Mouse (Mus musculus) stomach, embryonic 14.5 days (tissue): ENCODE data around the gene Gad1. TPM values are rescaled to one million over a fixed set of nuclear protein-coding genes. Genes with fewer than 3 reads are reported as not detected.
A peak's percentile ranks its signal among the peaks of the same experiment; 100 is the strongest.

ENCODE experiments used
- ATAC-seq: fragments of 200-750 bp; cut with Nextera tagmentation; 2 replicates; pipeline ENCODE4 v1.8.0; 2017; ENCODE audit warnings: low read depth, moderate TSS enrichment; ENCODE audit not compliant: insufficient number of reproducible peaks, insufficient read depth, low FRiP score
- H3K27ac ChIP-seq: fragments of 300-500 bp; sonication (generic); 2 replicates; pipeline ENCODE4 v1.5.1; 2014; ENCODE audit warnings: mild to moderate bottlenecking, low read length, moderate library complexity, mixed read lengths
- H3K27me3 ChIP-seq: fragments of 300-500 bp; sonication (generic); 2 replicates; pipeline ENCODE4 v1.6.1; 2014; ENCODE audit warnings: low read length, control low read depth, mixed read lengths; ENCODE audit not compliant: control insufficient read depth, insufficient read depth
- H3K36me3 ChIP-seq: fragments of 300-500 bp; sonication (generic); 2 replicates; pipeline ENCODE4 v1.6.1; 2014; ENCODE audit warnings: mild to moderate bottlenecking, control low read depth, low read length, moderate library complexity, mixed read lengths; ENCODE audit not compliant: control insufficient read depth, insufficient read depth
- H3K4me1 ChIP-seq: fragments of 300-500 bp; sonication (generic); 2 replicates; pipeline ENCODE4 v1.6.1; 2014; ENCODE audit warnings: low read length, control low read depth, mixed read lengths; ENCODE audit not compliant: control insufficient read depth, insufficient read depth
- H3K4me2 ChIP-seq: fragments of 300-500 bp; sonication (generic); replicated peaks from 2 replicates; pipeline ENCODE4 v1.6.1; 2014; ENCODE audit warnings: low read depth, low read length, control low read depth
- H3K4me3 ChIP-seq: fragments of 300-500 bp; sonication (generic); 2 replicates; pipeline ENCODE4 v1.5.1; 2014; ENCODE audit warnings: low read depth, low read length, control low read depth
- H3K9ac ChIP-seq: fragments of 300-500 bp; sonication (generic); replicated peaks from 2 replicates; pipeline ENCODE4 v1.6.1; 2014; ENCODE audit warnings: low read depth, mild to moderate bottlenecking, control low read depth, low read length, moderate library complexity, mixed read lengths
- H3K9me3 ChIP-seq: fragments of 300-500 bp; sonication (generic); 2 replicates; pipeline ENCODE4 v1.6.1; 2016; ENCODE audit warnings: low read depth, low read length, control low read depth; ENCODE audit not compliant: control insufficient read depth
- WGBS: fragments of 180-500 bp; shearing (Covaris S2); extraction: QIAGEN DNeasy Blood & Tissue Kit; methylation state at CpG from one replicate; pipeline ENCODE4 v1.1.7; 2014; 5-methylcytosine and 5-hydroxymethylcytosine counted together
- polyA plus RNA-seq: library from polyadenylated mRNA; unstranded; fragments of >200 nt; fragmentation: Nextera tagmentation; extraction: Ambion mirVana; gene quantifications from 2 replicates; pipeline ENCODE4 v1.2.1, GENCODE M21; 2014

The Gad1 gene
- polyA plus RNA-seq, 1 experiment from 2014 or later = 0.30 TPM

DNA sequence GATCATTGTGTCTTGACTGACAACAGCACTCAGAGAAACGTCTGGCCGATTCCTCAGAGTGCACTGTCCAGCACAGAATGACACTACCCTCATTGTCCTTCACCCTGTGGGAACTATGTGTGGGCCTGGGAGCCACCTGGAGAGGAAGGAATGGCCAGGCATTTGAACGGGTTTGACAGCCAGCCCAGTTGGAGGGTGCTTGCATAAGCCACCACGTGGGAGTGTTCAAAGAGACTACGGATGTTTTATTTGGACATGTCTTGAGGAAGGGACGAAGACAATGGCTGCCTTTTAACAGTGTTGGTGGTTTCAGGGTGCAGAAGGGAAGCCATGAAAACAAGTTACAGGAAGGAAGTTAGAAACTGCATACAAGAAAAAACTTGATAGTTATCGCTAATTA, 72.9 kb downstream of the Gad1 start:
- peaks cover 5% of the 10 kb centered on the region; the same call in 1 of the 2 replicates for H3K9me3 ChIP-seq
- WGBS = 59% methylated on average over 7 of the region's 7 CpGs
- no peak overlapping the region for H3K4me2 ChIP-seq
- no peaks in the 10 kb centered on the region for H3K27me3 ChIP-seq
- H3K9ac ChIP-seq = no peak overlapping the region
- no peak for ATAC-seq
- H3K27ac ChIP-seq = no peak overlapping the region
- no peak overlapping the region for H3K4me3 ChIP-seq
- no peaks in the 10 kb centered on the region for H3K36me3 ChIP-seq
- H3K4me1 ChIP-seq = peaks cover 8% of the 10 kb centered on the region; the same call in 1 of the 2 replicates

DNA sequence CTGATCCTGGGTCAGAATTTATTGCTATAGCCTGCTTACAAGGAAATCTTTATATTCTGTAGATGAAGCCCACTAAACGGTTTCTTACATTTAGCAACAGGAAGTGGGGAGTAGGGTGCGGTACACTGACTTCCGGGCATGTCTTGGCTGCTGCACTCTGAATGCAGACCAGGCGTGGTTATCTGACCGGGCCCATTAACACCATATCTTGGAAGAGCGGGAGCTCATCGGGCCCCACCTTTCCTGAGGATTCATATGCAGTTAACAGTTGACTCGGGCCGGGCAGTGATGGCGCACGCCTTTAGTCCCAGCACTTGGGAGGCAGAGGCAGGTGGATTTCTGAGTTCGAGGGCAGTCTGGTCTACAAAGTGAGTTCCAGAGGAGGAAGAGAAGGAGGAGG, 75.5 kb downstream of the Gad1 start:
- Histone ChIP-seq H3K9me3 (peaks cover 5% of the 10 kb centered on the region; the same call in 1 of the 2 replicates), H3K4me3 (no peak overlapping the region), H3K27me3 (no peaks in the 10 kb centered on the region), H3K4me2 (no peak overlapping the region), H3K4me1 (peaks cover 8% of the 10 kb centered on the region; the same call in 1 of the 2 replicates), H3K27ac (no peak overlapping the region), H3K36me3 (no peaks in the 10 kb centered on the region), H3K9ac (no peak overlapping the region)
- no peak for ATAC-seq
- WGBS = 87% methylated on average over 12 of the region's 12 CpGs

DNA sequence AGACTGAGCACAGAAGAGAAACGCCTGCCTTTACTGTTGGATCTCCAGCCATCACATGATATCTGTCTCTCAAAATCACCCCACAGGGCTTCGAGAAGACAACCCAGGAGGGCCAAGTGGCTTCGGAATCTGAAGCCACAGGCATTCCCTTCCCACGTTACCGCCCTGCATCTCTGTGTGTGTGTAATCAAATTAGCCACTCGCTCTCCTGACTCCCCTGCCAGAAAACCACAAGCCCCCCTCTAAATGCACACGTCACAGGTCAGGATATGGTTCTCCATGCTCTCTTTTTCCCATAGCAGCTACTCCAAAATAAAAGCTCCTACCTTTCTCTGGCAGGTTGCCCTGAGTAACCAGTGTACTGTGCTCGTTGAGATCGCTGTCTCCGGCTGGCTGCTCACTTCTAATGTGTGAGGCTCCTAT, 76.5 kb downstream of the Gad1 start:
- Histone ChIP-seq H3K27ac (no peak overlapping the region), H3K9me3 (peaks cover 5% of the 10 kb centered on the region; the same call in 1 of the 2 replicates), H3K27me3 (no peaks in the 10 kb centered on the region), H3K4me2 (peak overlapping the region; percentile 33), H3K9ac (no peak overlapping the region), H3K4me1 (peaks cover 8% of the 10 kb centered on the region; the same call in 1 of the 2 replicates), H3K4me3 (0 out of 2 replicates have a peak overlapping the region, but pooled peaks have one; percentile 8), H3K36me3 (no peaks in the 10 kb centered on the region)
- 11% methylated on average over 10 of the region's 10 CpGs for WGBS
- peak; percentile 84; the same call in 1 of the 2 replicates for ATAC-seq

DNA sequence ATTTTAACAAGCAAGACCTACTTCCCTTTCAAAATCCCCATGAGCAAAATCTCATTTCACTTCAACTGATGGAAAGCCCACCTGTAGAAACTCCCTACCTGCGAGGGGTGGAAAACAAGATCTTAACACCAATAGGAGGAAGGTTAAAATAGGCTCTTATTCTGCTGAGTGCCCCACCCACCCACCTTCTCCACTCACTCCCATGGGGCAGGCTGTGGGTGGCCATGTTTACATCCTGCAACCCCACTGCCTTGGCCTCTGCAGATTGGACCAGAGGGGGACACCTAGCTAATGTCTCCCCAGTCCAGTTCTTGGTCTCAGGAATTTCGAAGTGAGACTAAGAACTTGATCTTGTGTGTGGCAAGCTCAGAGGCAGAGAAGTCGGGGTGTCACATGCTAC, 77.0 kb downstream of the Gad1 start:
- Histone ChIP-seq H3K4me1 (peaks cover 8% of the 10 kb centered on the region; the same call in 1 of the 2 replicates), H3K27me3 (no peaks in the 10 kb centered on the region), H3K9me3 (peaks cover 5% of the 10 kb centered on the region; the same call in 1 of the 2 replicates), H3K4me2 (peak overlapping the region; percentile 33), H3K27ac (no peak overlapping the region), H3K9ac (no peak overlapping the region), H3K36me3 (no peaks in the 10 kb centered on the region), H3K4me3 (no peak overlapping the region)
- 72% methylated on average over 3 of the region's 3 CpGs for WGBS
- peak; percentile 59; the same call in 1 of the 2 replicates for ATAC-seq

DNA sequence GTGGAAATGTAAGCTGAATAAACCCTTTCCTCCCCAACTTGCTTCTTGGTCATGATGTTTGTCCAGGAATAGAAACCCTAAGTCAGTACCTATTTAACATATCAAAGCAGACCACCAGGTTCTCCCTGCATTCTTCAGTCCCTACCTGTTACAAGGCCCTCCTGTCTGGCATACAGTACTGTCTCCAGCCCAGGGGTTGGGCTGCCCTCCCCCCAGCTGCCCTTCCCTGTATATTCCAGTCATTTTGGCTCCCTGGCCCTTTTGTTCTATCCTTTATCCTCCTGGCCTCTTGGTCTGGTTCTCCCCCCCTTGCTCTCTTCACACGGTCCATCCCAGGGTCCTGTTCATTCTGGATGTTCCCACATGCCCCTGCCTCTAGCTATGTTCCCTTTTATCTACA, 78.4 kb downstream of the Gad1 start:
- no peak for ATAC-seq
- no peak overlapping the region for H3K4me2 ChIP-seq
- H3K27ac ChIP-seq = no peak overlapping the region
- no peak overlapping the region for H3K4me3 ChIP-seq
- peaks cover 5% of the 10 kb centered on the region; the same call in 1 of the 2 replicates for H3K9me3 ChIP-seq
- WGBS = 77% methylated on average over 1 of the region's 1 CpGs
- H3K4me1 ChIP-seq = peaks cover 8% of the 10 kb centered on the region; the same call in 1 of the 2 replicates
- H3K27me3 ChIP-seq = no peaks in the 10 kb centered on the region
- no peak overlapping the region for H3K9ac ChIP-seq
- H3K36me3 ChIP-seq = no peaks in the 10 kb centered on the region

DNA sequence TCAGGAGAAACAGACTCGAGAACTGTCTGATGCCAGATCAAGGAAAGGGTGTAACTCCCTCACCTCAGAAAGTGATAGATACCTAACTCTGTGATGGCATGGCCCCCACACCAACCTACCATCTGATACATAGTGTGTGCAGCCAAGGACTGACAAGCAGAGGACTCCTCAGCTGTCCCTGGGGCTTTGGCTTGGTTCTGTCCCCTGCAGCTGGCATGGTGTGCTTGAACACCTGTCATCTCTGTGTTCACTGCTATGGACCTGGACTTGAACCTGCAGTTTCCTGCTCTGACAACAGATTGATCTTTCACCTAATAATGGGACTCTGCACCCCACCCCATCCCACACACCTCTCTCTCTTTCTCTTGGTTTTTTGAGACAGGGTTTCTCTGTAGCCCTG, 79.5 kb downstream of the Gad1 start:
- H3K9ac ChIP-seq = no peak overlapping the region
- ATAC-seq = no peak
- peaks cover 2% of the 10 kb centered on the region; the same call in 1 of the 2 replicates for H3K9me3 ChIP-seq
- no peaks in the 10 kb centered on the region for H3K36me3 ChIP-seq
- no peaks in the 10 kb centered on the region for H3K27me3 ChIP-seq
- H3K4me2 ChIP-seq = no peak overlapping the region
- H3K27ac ChIP-seq = no peak overlapping the region
- H3K4me1 ChIP-seq = peaks cover 8% of the 10 kb centered on the region; the same call in 1 of the 2 replicates
- no peak overlapping the region for H3K4me3 ChIP-seq
- 76% methylated on average over 1 of the region's 1 CpGs for WGBS

DNA sequence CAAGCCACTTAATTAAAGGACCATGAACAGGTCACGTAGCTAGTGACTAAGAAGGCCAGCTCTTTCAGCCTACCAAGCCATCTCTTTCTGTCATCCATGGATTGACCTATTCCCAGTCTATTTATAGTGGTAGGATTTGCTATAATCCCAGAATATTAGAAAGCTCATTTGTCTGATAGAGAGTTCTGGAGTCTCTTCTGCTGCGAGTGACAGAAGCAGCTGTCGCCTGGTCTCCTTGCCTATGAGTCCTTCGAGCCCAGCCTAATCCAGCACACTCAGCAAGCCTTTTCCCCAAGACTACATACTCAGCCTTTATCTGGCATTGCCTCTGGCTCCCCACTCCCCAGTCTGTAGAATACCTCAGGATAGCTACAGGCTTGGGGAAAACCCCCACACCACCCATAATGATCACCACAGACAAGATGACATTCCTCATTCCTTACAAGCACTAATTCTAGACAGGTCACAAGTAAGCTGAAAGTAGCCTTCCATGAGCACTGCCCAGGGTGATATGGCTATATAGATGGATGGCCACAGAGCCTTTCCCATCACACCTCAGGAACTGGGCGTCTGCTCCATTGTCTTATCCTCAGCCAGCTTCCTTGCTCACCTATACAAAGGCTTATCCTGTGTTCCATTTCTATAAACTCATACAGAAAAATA, 81.3 kb downstream of the Gad1 start:
- H3K4me3 ChIP-seq = no peak overlapping the region
- no peak overlapping the region for H3K9ac ChIP-seq
- no peaks in the 10 kb centered on the region for H3K9me3 ChIP-seq
- no peaks in the 10 kb centered on the region for H3K36me3 ChIP-seq
- peaks cover 8% of the 10 kb centered on the region; the same call in 1 of the 2 replicates for H3K4me1 ChIP-seq
- 82% methylated on average over 5 of the region's 5 CpGs for WGBS
- no peak overlapping the region for H3K4me2 ChIP-seq
- no peak for ATAC-seq
- no peaks in the 10 kb centered on the region for H3K27me3 ChIP-seq
- no peak overlapping the region for H3K27ac ChIP-seq

DNA sequence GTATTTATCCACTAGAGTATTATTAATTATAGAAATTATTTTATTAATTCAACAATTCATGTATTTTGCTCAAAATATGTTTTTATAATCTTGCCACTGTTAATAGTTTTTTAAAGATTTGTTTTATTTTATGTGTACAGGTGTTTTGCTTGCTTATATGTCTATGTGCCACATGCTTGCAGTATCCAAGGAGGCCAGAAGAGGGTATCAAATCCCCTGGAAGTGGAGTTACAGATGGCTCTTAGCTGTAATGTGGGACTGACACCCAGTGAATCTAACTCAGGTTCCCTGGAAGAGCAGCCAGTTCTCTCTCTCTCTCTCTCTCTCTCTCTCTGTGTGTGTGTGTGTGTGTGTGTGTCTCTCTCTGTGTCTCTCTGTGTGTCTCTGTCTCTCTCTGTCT, 88.1 kb downstream of the Gad1 start:
- H3K9ac ChIP-seq = no peak overlapping the region
- no peaks in the 10 kb centered on the region for H3K36me3 ChIP-seq
- no peak for ATAC-seq
- no peaks in the 10 kb centered on the region for H3K4me1 ChIP-seq
- H3K4me3 ChIP-seq = no peak overlapping the region
- H3K9me3 ChIP-seq = no peaks in the 10 kb centered on the region
- H3K27ac ChIP-seq = no peak overlapping the region
- H3K27me3 ChIP-seq = no peaks in the 10 kb centered on the region
- H3K4me2 ChIP-seq = no peak overlapping the region
